Mouse (Mus musculus) stomach, embryonic 14.5 days (tissue): ENCODE measurements around the gene Aig1. TPM values are rescaled to one million over a fixed set of nuclear protein-coding genes. Genes with fewer than 3 reads are reported as not detected.
"Not testable (repeated sequence)": the region's sequence is repeated elsewhere in the genome, so short reads cannot be mapped to it uniquely, and the experiment has no call there.

Experiments
- ATAC-seq: fragments of 200-750 bp; cut with Nextera tagmentation; 2 replicates; pipeline ENCODE4 v1.8.0; 2017; ENCODE audit warnings: low read depth, moderate TSS enrichment; ENCODE audit not compliant: insufficient number of reproducible peaks, insufficient read depth, low FRiP score
- H3K27ac ChIP-seq: fragments of 300-500 bp; sonication (generic); 2 replicates; pipeline ENCODE4 v1.5.1; 2014; ENCODE audit warnings: mild to moderate bottlenecking, low read length, moderate library complexity, mixed read lengths
- H3K27me3 ChIP-seq: fragments of 300-500 bp; sonication (generic); 2 replicates; pipeline ENCODE4 v1.6.1; 2014; ENCODE audit warnings: low read length, control low read depth, mixed read lengths; ENCODE audit not compliant: control insufficient read depth, insufficient read depth
- H3K36me3 ChIP-seq: fragments of 300-500 bp; sonication (generic); 2 replicates; pipeline ENCODE4 v1.6.1; 2014; ENCODE audit warnings: mild to moderate bottlenecking, control low read depth, low read length, moderate library complexity, mixed read lengths; ENCODE audit not compliant: control insufficient read depth, insufficient read depth
- H3K4me1 ChIP-seq: fragments of 300-500 bp; sonication (generic); 2 replicates; pipeline ENCODE4 v1.6.1; 2014; ENCODE audit warnings: low read length, control low read depth, mixed read lengths; ENCODE audit not compliant: control insufficient read depth, insufficient read depth
- H3K4me2 ChIP-seq: fragments of 300-500 bp; sonication (generic); replicated peaks from 2 replicates; pipeline ENCODE4 v1.6.1; 2014; ENCODE audit warnings: low read depth, low read length, control low read depth
- H3K4me3 ChIP-seq: fragments of 300-500 bp; sonication (generic); 2 replicates; pipeline ENCODE4 v1.5.1; 2014; ENCODE audit warnings: low read depth, low read length, control low read depth
- H3K9ac ChIP-seq: fragments of 300-500 bp; sonication (generic); replicated peaks from 2 replicates; pipeline ENCODE4 v1.6.1; 2014; ENCODE audit warnings: low read depth, mild to moderate bottlenecking, control low read depth, low read length, moderate library complexity, mixed read lengths
- H3K9me3 ChIP-seq: fragments of 300-500 bp; sonication (generic); 2 replicates; pipeline ENCODE4 v1.6.1; 2016; ENCODE audit warnings: low read depth, low read length, control low read depth; ENCODE audit not compliant: control insufficient read depth
- WGBS: fragments of 180-500 bp; shearing (Covaris S2); extraction: QIAGEN DNeasy Blood & Tissue Kit; methylation state at CpG from one replicate; pipeline ENCODE4 v1.1.7; 2014; 5-methylcytosine and 5-hydroxymethylcytosine counted together
- polyA plus RNA-seq: library from polyadenylated mRNA; unstranded; fragments of >200 nt; fragmentation: Nextera tagmentation; extraction: Ambion mirVana; gene quantifications from 2 replicates; pipeline ENCODE4 v1.2.1, GENCODE M21; 2014

The Aig1 gene
- polyA plus RNA-seq = 38.6 and 42.2 TPM in 2 replicates

DNA sequence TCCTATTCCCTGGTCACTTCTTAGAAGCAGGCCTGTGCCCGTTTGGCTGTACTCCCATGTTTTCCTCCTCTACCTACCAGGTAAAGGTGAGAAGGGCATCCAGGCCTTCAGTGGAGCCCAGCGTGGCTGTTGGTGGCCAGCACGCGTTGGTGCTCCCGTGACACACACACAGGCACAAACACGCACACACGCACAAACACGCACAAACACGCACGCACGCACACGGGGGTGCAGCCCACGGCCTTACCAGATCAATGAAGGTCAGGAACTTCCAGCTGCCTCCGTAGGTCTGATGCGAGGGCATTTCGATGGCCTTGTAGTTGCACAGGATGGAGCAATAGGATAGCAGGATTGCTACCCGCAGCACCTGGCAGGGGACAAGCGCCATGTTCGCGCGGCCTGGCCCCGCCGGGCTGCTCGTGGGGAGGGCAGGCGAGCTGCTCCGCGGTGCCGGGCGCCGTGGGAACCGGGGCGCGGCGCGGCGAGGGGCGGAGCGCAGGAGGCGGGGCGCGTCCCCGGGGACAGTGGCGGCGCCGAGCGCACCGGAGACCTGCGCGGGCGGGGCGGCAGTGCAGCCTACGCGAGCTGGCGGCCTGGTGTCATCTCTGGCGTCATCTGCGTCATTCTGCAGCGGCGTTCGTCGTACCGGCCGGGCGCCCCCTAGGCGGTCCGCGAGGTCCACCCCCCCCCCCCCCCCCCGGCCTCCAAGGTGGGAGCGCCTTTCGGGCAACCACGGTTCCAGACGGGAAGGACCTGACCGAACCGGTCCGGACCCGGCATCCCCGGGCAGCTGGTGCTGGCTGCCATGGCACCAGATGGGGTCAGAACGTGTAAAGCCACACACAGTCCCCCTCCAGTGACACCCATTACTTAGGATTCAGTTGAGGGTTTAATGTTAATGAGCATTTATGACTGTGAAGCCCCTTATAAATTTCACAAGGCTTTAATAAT, at the start of gene Aig1:
Aig1 (minus strand) TSS at position 610 of the 951 bp plus-strand sequence.
- Histone ChIP-seq H3K27me3 (no peaks in the 10 kb centered on the region), H3K9me3 (peaks cover 3% of the 10 kb centered on the region; the same call in 1 of the 2 replicates), H3K27ac (no peak within 1 kb of the TSS; the same call in 1 of the 2 replicates), H3K4me1 (no peaks in the 10 kb centered on the region), H3K4me2 (peak within 1 kb of the TSS; percentile 64), H3K9ac (peak within 1 kb of the TSS; percentile 53), H3K36me3 (no peaks in the 10 kb centered on the region), H3K4me3 (peak within 1 kb of the TSS; percentile 58)
- 2% methylated on average over 75 of the region's 77 CpGs for WGBS
- ATAC-seq = peak; percentile 91

DNA sequence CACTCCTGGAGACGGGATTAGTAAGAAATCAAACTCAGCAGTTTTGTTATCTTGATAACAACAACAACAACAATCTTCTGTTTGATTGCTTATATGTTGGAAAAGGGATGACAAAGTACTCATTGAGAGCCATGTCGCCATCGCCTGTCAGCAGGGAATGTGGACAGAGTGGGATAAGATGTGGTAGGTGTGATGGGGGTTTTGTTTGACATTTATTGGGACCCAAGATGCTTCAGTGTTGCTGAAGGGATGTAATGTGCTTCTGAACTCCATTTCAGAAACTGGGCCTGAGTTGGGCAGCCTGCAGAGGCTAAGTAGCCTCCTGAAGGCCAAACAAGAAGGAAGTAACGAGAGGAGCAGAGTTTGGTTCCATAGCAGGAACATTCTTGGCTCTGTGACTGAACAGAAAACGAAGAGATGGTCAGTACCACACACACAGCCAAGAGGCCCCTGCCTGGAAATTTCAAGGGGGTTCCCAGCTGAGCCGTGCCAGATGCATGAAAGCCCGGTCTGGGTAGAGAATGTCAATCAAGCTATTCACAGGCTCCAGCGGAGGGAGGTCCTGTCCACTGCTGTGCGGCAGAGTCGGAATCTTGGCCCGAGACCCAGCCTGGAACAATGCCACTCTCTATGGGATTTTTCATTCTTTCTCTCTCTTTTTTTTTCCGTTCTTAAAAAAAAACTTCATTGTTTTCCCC, 48.0 kb upstream of the Aig1 start:
- Histone ChIP-seq H3K27me3 (no peaks in the 10 kb centered on the region), H3K4me3 (no peak overlapping the region)
- peak; percentile 74; the same call in 1 of the 2 replicates for ATAC-seq

DNA sequence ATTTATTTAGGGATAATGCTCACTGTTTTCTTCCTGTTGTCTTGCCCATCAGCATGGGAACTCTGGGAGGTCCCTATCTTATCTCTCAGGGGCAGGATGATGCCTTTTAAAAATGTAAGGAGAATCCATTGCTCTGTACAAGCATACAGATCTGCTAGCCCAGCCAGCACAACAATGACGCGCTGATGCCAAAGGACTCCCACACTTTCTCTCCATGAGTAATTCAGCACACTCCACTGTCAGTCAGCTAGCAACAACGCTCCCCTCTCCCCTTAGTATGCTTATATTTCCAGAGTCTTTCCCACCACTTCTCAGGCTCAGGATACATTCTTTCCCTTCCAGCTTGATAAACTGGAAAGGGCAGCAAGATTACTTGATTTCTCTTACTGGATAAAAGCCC, 46.4 kb upstream of the Aig1 start:
- H3K27me3 ChIP-seq = no peaks in the 10 kb centered on the region
- no peak for ATAC-seq
- no peaks in the 10 kb centered on the region for H3K36me3 ChIP-seq
- H3K4me2 ChIP-seq = no peak overlapping the region
- H3K4me1 ChIP-seq = no peaks in the 10 kb centered on the region
- no peak overlapping the region for H3K9ac ChIP-seq
- H3K4me3 ChIP-seq = no peak overlapping the region
- 68% methylated on average over 3 of the region's 3 CpGs for WGBS
- H3K27ac ChIP-seq = no peak overlapping the region
- H3K9me3 ChIP-seq = no peaks in the 10 kb centered on the region

More for the DNA sequence above, 48.0 kb upstream of the Aig1 start:
- no peak overlapping the region for H3K27ac ChIP-seq
- no peaks in the 10 kb centered on the region for H3K36me3 ChIP-seq
- 57% methylated on average over 12 of the region's 12 CpGs for WGBS
- H3K4me2 ChIP-seq = no peak overlapping the region
- H3K9me3 ChIP-seq = no peaks in the 10 kb centered on the region
- H3K4me1 ChIP-seq = no peaks in the 10 kb centered on the region
- H3K9ac ChIP-seq = no peak overlapping the region

DNA sequence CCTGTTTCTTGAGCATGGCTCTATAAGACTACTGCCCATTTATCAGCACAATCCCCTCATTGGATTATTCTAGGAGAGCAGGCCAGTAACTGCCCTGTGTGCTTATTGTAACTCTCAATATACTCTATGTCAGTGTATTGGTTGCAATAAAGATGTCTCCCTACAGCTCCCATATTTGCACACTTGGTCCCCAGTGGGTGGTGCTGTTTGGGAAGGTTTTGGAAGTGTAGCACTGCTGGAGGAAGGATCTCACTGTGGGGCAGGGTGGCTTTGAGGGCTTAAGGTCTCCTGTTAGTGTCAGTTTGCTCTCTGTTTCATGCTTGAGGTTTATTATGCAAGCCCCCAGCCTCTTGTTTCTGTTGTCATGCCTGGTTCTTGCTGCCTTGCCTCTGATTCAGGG, 44.9 kb upstream of the Aig1 start:
- Histone ChIP-seq H3K9ac (no peak overlapping the region), H3K36me3 (no peaks in the 10 kb centered on the region), H3K4me1 (no peaks in the 10 kb centered on the region), H3K27ac (no peak overlapping the region), H3K9me3 (no peaks in the 10 kb centered on the region), H3K4me3 (no peak overlapping the region), H3K27me3 (no peaks in the 10 kb centered on the region), H3K4me2 (no peak overlapping the region)
- ATAC-seq = no peak

DNA sequence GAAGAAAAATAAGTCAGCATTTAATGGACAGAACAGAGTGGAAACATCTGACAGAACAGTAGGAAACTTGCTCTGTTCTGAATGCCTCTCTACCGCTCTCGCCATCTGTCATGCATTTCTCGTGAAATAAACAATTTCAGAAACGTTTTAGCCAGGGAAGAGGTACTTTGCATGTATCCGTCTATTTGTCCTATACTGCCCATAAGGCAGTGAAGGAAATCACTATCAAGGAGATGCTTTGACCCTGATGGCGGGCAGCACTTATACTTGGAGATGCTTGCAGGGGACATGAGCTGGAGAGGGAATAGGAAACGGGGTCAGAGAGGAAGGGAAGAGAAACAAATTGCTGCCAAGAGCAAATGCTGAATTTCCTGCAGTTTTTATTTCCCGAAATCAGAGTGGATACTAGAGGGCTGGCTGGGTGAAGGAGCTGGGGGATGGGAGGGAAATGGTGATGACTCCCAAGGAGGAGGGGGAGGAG, 37.5 kb upstream of the Aig1 start:
- Histone ChIP-seq H3K27me3 (no peaks in the 10 kb centered on the region), H3K36me3 (no peaks in the 10 kb centered on the region), H3K9ac (no peak overlapping the region), H3K4me2 (no peak overlapping the region), H3K4me3 (no peak overlapping the region), H3K27ac (no peak overlapping the region), H3K4me1 (no peaks in the 10 kb centered on the region), H3K9me3 (no peaks in the 10 kb centered on the region)
- 44% methylated on average over 8 of the region's 8 CpGs for WGBS
- no peak for ATAC-seq

DNA sequence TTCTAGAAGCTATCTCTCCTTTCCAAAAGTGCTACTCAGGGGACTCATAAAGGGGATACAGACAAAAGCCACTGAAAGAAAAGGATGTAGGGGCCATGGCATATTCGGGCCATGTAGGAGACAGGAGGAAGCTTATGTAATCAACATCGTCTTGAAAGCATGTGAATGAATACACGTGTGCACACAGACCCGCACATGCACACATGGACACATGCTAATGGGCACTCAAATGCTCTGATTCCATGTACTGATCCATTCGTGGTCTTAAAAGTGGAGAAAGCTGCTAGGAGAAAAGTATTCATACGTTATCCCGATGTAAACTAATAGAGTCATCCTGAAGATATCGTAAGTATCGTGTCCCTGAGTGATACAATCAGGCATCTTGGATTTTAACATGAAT, 36.8 kb upstream of the Aig1 start:
- H3K27me3 ChIP-seq = no peaks in the 10 kb centered on the region
- WGBS = 81% methylated on average over 9 of the region's 9 CpGs
- H3K9me3 ChIP-seq = no peaks in the 10 kb centered on the region
- H3K27ac ChIP-seq = no peak overlapping the region
- no peaks in the 10 kb centered on the region for H3K4me1 ChIP-seq
- H3K9ac ChIP-seq = no peak overlapping the region
- ATAC-seq = no peak
- H3K4me2 ChIP-seq = no peak overlapping the region
- H3K36me3 ChIP-seq = no peaks in the 10 kb centered on the region
- H3K4me3 ChIP-seq = no peak overlapping the region

DNA sequence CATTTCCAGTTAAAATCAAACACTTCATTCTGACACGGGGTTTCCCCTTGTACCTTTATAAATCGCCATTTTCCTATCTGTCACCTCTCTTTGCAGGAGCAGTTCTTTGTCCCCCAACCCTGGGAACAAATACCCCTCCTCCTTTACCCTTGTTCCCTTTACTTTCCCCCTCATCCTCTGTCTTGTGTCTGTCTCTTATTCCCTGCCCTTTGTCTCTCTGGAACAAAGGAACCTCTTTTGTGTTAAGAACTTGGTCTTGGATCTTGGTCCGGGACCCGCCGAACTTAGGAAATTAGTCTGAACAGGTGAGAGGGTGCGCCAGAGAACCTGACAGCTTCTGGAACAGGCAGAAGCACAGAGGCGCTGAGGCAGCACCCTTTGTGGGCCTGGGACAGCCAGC, 24.0 kb upstream of the Aig1 start:
- not testable (repeated sequence) for H3K9me3 ChIP-seq, H3K27me3 ChIP-seq, H3K4me2 ChIP-seq, H3K4me1 ChIP-seq, H3K36me3 ChIP-seq, H3K9ac ChIP-seq, H3K27ac ChIP-seq, ATAC-seq, H3K4me3 ChIP-seq
- WGBS = 95% methylated on average over 6 of the region's 7 CpGs

DNA sequence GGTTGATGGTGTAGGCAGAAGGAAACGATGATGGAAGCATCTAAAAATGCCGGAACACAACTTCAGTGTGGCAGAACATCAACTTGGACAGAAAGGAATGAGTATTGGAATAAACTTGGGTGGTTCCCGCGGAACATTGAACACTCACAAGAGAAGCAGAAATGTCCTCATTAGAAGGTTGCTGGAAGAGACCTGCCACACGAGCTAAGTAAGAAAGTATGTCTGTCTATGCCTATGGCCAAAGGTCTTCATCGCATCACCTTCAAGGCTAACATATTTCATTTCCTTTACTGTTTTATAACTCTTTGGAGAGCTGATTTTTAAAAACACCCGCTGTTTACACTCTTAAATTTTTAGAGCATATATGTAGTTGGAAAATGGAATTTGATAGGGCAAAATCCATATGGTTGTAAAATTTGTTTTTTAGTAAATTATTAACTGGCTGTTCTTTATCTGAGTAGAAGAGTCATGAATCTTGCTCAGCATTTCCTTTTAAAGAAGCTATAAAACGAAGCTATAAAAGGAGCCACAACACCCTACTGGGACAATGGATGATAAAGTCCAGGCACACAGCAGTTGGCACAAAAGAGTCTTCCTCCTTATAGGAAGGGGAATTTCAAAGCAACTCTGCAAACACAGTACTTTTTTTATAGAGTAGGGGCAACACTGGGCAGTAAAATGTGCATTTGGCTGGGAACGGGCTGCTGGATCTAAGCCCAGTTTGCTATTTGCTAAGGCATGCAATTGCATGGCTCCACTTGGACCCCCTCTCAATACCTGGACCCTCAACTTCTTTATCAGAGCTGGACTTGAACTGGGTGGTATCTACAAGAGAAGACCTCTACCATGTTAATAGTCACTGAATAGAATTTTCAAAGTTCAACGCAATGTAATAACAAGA, 14.4 kb upstream of the Aig1 start:
- no peak overlapping the region for H3K9ac ChIP-seq
- H3K27ac ChIP-seq = no peak overlapping the region
- WGBS = 79% methylated on average over 10 of the region's 10 CpGs
- no peaks in the 10 kb centered on the region for H3K36me3 ChIP-seq
- no peak for ATAC-seq
- no peak overlapping the region for H3K4me2 ChIP-seq
- no peaks in the 10 kb centered on the region for H3K27me3 ChIP-seq
- H3K4me1 ChIP-seq = no peaks in the 10 kb centered on the region
- H3K9me3 ChIP-seq = no peaks in the 10 kb centered on the region
- H3K4me3 ChIP-seq = no peak overlapping the region
